Mouse (Mus musculus) liver, adult (tissue): ENCODE measurements around the gene Cilp2.

ENCODE experiments used
- GATA4 ChIP-seq: IDR thresholded peaks from 2 replicates; pipeline ENCODE4 v1.6.1; 2014; ENCODE audit warnings: mild to moderate bottlenecking, low read length; ENCODE audit not compliant: insufficient replicate concordance

The Cilp2 gene

DNA sequence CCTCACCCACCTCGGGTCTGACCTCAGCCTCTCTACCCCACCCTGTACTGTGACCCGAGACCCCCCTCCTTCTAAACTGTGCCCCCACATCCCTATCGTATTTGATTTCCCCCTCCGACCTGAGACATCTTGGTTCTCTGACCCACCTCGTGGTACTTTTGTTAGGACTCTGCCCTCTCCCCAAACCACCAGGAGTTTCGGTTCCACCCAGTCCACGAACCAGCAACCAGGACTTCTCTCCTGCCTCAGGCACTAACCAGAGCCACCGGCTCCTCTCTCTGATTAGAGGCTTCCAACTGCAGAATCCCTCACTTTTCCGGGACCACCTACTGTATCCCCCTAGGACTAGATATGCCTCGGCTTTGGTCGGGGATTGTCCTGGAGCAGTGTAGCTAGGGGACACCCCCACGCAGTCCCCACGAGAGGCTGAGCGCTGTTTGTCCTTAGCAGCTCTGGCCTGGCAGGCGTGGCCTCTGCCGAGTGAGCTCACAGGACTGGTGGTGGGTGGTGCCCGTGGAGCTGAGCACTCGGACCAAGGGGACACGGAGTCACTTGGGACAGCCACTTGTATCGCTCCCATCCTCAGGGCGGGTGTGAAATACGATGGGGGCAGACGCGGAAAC lies 868 bp upstream of the Cilp2 start:
- TF ChIP-seq GATA4, result no peak

DNA sequence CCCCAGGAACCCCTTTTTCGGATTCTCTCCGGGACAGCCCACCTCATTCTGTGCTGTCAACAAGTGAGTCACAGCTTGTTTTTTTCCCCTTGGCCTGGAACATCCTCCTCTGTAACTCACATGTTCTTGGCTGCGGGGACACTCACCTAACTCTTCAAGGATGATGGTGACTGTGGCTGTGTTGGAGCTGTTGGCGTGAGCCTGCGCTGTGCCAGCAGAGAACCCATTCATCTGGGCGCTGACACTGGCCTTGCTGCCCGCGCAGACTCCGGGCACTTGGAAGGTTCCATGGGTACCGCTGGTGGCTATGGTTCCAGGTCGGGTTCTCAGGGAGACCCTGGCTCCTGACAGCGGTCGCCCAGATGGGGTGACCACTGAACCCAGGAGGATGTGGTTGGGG lies 3.3 kb downstream of the Cilp2 start:
- no peak for TF ChIP-seq GATA4

DNA sequence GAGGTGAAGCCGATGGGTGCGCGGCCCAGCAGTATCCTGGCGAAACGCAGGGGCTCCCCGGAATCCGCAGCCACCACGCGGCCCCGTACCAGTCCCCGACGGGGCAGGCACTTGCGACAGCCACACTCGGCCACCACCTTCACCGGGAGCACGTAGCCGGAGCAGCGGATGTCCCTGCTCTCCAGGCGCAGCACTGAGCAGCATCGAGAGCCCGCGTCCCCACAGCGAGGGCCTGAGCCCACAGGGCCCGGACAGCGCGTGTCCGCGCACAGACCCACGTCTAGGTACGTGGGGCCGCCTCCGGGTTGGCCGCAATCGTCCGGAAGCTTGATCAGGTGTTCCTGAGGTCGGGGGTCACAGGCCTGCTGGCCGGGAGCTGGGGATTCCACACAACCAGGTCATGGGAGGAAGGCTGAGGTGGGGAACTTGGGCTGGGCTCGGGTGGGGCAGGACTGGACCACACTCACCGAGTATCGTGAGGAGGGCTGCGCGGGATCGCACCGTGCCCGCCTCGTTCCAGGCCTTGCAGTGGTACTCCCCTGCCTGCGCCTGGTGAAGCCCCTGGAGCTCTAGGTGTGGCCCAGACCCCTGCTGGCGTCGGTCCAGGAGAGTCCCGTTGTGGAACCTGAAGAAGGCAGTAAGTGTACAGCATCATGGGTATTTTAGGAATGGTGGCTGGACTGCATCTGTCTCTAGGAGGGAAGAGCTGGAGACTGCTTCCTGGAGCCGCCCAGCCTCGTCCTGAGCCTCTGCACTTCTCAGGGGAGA lies 4.5 kb downstream of the Cilp2 start:
- TF ChIP-seq GATA4, result no peak

DNA sequence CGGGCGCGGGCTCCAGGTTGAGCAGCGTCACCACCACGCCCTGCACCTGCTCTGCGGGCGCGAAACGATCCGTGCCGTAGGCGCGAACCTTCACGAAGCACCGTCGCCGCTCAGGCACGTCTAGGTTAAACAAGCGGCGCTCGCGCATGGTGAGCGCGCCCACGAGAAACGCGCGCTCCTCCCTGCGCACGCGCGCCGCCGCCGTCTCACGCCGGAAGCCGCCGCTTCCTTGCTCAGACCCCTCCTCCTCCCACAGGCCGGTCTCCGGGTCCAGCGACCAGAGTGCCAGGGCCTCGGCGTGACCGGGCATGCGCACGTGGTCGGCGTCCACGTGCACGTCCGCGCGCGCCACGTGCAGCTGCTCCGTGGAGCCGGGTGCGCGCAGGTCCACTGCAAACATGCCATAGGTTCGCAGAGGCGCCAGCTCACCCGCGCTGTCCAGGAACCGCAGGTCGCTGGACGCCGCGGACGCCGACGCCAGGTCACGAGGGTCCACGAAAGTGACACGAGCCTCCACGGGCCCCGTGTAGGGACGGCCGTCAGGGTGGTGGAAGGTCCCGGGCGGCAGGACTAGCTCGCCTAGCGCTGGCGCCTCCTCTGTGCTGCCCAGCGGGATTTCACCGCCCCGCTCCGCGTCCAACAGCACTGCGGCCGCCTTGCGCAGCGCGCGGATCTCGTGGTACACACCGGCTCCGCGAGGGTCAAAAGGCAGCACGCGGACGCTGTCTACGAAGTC lies 5.3 kb downstream of the Cilp2 start:
- TF ChIP-seq GATA4, result no peak

DNA sequence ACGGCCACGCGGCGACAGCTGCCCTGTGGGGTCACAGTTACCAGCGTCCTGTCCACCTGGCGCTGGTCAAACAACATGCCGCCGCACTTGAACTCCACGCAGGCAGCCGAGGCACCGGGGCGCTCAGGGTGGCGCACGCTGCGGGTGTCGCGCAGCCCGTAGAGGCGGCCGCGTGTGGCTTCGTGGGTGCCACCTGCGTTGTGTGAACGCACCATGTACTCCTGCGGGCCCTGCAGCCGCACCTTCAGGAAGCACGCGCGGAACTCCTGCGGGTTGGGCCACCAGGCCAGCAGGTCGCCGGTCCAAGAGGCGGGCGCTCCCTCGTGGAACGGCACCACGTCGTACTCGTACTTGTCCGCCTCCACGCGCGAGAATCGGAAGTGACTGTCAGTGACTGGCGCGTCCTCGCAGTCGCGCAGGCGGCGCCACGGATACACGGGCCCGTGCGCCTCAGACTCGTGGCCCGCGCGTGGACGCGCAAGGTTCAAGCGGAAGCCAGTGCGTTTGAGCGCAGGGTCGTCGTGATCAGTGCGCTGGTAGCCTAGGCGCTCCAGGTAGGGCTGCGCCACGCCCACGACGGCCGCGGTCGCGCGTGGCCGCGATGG lies 6.1 kb downstream of the Cilp2 start:
- no peak for TF ChIP-seq GATA4

DNA sequence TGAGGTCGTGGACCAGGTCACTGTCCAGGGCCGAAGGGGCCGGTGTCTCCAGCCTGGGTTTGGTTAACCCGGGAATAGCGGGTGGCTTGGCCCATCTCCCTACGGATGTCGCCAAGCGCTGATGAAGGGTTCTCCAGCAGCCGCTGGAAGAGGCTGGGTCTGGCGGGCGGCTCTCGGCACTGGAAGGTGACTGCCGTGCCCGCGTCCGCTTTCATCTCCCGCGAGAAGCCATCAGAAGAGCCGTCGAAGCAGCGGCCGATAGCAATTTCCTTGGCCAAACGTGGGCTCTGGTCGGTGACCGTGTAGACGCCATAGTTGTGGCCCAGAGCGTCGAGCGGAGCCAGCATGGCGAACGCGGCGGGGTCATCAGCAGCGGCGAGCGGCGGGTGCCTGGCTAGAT lies 6.6 kb downstream of the Cilp2 start:
- no peak for TF ChIP-seq GATA4

DNA sequence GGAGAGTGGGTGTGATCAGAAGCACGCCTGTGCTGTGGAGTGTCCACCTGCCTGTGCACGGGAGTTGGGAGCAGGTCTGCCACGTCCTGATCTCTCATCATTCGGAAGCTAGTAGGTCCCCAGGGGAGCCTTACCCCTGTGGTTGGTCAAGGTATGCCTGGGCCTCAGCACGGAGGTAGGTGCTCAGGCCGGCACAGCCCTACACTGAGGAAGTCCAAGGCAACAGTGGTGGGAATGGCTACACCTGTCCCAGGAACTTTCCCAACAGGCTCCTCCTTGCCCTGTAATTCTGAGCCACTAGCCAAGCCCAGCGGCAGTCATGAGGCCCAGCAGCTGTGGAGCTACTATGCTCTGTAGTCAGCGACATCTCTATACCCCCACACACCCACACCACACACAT lies 7.8 kb downstream of the Cilp2 start:
- TF ChIP-seq GATA4, result no peak

DNA sequence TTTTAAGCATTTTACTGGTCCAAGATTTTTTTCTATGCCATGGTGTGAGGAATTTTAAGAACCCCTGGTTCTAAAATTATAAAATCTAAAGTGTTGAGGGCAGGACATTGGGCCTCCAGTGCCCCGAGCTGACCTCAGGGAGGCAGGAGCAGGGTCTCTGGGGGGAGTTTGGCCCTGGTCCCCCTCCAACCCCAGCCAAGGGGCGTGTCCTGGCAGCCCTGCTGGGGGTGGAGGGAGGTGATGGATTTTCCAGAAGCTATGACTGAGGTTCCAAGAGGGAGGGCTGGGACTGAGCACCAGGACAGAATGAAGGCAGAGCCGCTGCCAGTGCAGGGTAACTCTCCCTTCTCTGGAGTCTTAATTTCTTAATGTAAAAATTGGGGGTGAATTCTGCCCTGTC lies 9.5 kb downstream of the Cilp2 start:
- no peak for TF ChIP-seq GATA4

DNA sequence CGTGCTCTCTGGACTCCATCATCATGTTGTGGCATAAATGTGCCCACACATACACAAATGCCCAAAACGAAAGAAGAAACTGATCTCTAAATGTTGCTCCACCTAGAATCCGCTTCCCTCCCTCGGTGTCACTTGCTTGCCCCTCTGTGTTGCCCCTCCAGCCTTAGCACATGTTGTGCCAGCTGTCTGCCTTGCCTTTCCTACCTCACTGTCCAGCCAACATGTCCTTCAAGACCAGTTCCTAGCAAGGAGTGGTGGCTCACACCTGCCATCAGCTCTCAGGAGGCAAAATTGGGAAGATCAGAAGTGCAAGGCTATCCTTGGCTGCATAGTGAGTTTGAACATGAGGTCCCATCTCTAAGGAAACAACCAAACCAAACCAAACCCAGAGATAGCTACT lies 10.1 kb downstream of the Cilp2 start:
- TF ChIP-seq GATA4, result no peak

DNA sequence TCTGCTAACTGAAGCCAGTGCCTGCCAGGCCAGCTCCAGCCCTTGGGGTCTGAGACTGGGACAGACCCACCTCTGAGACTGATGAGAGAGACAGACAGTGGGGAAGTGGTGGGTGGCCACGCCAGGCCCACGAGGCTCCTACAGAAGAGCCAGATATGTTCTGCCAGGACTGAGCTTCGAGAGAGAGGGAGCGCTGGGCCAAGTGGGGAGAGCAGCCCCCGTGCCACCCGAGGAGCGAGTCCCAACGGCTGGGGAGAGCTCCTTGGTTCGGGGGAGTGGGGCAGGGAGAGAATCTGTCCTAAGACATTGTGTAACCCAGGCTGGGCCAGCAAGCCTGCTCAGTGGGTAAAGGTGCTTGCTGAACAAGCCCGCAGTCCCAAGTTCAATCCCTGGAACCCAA lies 10.5 kb downstream of the Cilp2 start:
- TF ChIP-seq GATA4, result no peak

DNA sequence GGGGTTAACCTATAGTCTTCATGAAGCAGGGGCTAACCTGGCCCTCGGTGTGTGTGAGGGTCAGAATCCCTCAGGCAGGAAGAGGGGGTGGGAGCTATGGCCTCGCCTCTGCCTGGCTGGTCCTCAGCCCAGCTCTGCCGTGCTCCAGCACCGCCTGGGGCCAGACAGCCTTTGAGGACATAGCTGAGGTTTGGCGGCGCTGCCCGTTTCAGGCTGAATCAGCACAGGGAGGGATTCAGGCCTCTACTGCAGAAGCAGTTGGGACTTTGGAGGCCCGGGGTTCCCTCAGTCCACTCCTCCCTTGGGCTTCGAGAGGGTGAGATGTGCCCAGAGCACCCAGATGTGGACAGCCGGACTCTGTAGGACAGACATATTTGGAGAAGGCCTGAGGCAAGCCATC lies 11.4 kb downstream of the Cilp2 start:
- no peak for TF ChIP-seq GATA4

DNA sequence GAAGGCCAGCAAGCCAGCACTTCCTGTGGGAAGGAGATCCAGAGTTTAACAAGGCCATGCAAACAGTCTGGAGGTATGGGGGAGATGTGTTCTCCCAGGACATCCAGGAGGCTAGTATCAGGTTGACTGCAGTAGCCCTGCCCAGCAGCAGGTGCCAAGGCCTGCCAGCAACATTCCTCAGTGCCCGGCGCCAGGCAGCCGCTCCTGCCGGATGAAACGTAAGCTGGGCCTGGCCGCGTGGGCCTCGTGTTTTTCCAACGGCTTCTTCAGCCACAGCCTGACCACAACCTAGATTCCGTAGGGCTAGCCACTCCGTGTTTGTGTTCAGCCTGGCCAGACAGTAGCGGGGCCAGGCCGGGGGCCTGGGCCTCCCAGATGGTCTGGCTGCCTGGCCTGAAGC lies 12.8 kb downstream of the Cilp2 start:
- TF ChIP-seq GATA4, result no peak

DNA sequence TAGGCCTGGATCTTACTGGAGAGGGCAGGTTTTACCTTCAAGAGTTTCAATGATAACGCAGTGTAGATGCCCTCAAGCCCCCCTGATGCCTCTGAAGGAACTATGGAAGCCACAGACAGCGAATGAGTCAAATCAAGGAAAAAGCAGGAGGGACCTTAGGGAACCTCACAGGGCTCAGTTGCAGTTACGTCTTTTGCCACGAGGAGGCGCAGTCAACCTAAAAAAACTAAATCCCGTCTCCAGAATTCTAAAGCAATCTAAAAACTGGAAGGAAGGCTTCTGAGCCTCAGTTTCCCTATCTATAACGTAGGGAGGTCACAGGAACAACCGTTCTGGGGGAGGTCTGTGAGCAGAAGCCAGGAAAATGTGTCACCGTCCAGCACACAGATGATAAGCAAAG lies 13.3 kb downstream of the Cilp2 start:
- no peak for TF ChIP-seq GATA4

DNA sequence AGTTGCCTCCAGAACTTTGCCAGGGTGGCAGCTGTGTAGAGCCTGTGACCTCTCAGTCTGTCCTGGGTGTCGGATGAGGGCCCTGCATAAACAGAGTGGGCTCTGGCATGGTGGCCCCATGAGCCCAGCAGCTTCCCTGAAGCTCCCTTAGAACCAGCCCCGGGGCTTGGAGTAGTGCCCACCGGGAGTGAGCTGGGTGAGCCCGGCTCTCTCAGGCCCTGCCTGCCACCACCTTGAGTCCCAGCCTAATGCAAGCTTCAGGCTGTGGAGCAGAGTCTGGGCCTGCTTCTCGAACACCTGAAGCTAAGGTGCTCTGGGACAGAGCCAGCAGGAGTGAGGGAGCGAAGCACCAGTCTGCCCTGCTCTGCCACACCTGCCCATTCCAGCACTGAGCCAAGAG lies 16.6 kb downstream of the Cilp2 start:
- no peak for TF ChIP-seq GATA4

DNA sequence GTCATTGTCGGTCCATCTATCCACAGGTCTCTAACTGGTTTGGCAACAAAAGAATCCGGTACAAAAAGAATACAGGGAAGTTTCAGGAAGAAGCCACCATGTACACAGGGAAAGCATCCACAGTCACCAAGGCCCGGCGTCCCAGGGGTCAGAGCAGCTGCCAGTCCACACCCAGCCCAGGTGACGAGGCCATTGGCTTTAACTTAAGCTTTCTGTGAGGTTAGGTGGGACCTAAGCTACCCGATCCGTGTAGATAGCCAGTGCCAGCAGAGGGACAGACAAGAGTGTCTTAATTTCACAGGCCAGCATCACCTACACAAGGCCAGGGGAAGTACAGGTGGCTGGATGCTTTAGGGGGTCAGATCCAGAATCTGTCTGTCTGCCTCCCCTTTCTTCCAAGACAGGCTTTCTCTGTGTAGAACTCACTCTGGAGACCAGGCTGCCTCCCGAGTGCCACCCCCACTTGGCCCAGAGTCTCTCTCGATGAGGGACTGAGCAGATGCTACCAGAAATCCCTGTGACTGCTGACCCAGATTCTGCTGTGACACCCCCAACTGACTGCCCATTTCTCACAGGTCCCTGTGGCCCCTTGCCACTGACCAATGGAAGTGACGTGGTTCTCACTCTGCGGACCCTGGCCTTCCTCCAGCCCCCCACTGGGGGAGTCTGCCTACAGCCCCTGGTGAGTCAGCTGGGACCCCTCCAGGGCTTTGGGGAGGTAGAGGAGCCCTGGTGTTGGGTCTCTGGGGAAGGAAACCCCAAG lies 17.3 kb downstream of the Cilp2 start:
- no peak for TF ChIP-seq GATA4
